Mouse (Mus musculus) liver, embryonic 14.5 days (tissue): ENCODE results near the gene Hagh. TPM values are rescaled to one million over a fixed set of nuclear protein-coding genes. Genes with fewer than 3 reads are reported as not detected.

Experiments used
- ATAC-seq: fragments of 200-750 bp; cut with Nextera tagmentation; 2 replicates; pipeline ENCODE4 v1.8.0; 2017; ENCODE audit warnings: moderate number of reproducible peaks, mild to moderate bottlenecking, moderate library complexity; ENCODE audit not compliant: insufficient read depth
- DNase-seq, 3 experiments: peaks; one replicate each; pipeline ENCODE4 v3.0.0-alpha.2; 2012 to 2013; ENCODE audit warnings: low read depth in 3 of 3, low spot score in 3 of 3
- H3K27ac ChIP-seq: fragments of 300-500 bp; sonication (generic); 2 replicates; pipeline ENCODE4 v1.5.1; 2014; ENCODE audit warnings: moderate library complexity, mild to moderate bottlenecking, control low read depth, inconsistent platforms
- H3K27me3 ChIP-seq: fragments of 300-500 bp; sonication (generic); 2 replicates; pipeline ENCODE4 v1.6.1; 2014; ENCODE audit warnings: mild to moderate bottlenecking, low read length, moderate library complexity; ENCODE audit not compliant: control insufficient read depth, insufficient read depth
- H3K36me3 ChIP-seq: fragments of 300-500 bp; sonication (generic); replicated peaks from 2 replicates; pipeline ENCODE4 v1.6.1; 2014; ENCODE audit warnings: low read depth; ENCODE audit not compliant: control insufficient read depth, insufficient read depth
- H3K4me1 ChIP-seq, 2 experiments: fragments of 200-500 bp in 1 of 2; fragments of 300-500 bp in 1 of 2; sonication (generic) in 1 of 2; replicated peaks; 2 replicates each; pipeline ENCODE4 v1.6.1; 2012 to 2014; ENCODE audit warnings: antibody characterized with exemption in 1 of 2, inconsistent platforms in 1 of 2, low read length in 1 of 2; ENCODE audit not compliant: control insufficient read depth in 2 of 2, insufficient read depth in 2 of 2
- H3K4me2 ChIP-seq: fragments of 300-500 bp; sonication (generic); 2 replicates; pipeline ENCODE4 v1.6.1; 2014; ENCODE audit warnings: low read depth, mild to moderate bottlenecking, control low read depth, moderate library complexity
- H3K4me3 ChIP-seq, 2 experiments: fragments of 200-500 bp in 1 of 2; fragments of 300-500 bp in 1 of 2; sonication (generic) in 1 of 2; 2 replicates each; pipeline ENCODE4 v1.5.1; 2012 to 2014; ENCODE audit warnings: low read depth in 2 of 2, low read length in 2 of 2, mild to moderate bottlenecking in 2 of 2, control low read depth in 1 of 2, inconsistent platforms in 1 of 2, moderate library complexity in 1 of 2; ENCODE audit not compliant: insufficient read depth in 1 of 2
- H3K9ac ChIP-seq: fragments of 300-500 bp; sonication (generic); replicated peaks from 2 replicates; pipeline ENCODE4 v1.6.1; 2014; ENCODE audit warnings: mild to moderate bottlenecking, control low read depth, moderate library complexity
- H3K9me3 ChIP-seq: fragments of 300-500 bp; sonication (generic); 2 replicates; pipeline ENCODE4 v1.6.1; 2016; ENCODE audit warnings: low read length, mixed read lengths; ENCODE audit not compliant: control insufficient read depth
- CTCF ChIP-seq: IDR thresholded peaks from 2 replicates; pipeline ENCODE4 v1.5.1; 2016; ENCODE audit warnings: antibody characterized with exemption, low read depth, control low read depth
- EP300 ChIP-seq: IDR thresholded peaks from 2 replicates; pipeline ENCODE4 v1.6.1; 2016; ENCODE audit warnings: antibody characterized with exemption, low read depth
- WGBS: fragments of 180-500 bp; shearing (Covaris S2); extraction: QIAGEN DNeasy Blood & Tissue Kit; methylation state at CpG from one replicate; pipeline ENCODE4 v1.1.7; 2014; ENCODE audit not compliant: insufficient replicate concordance; 5-methylcytosine and 5-hydroxymethylcytosine counted together
- polyA plus RNA-seq, 2 experiments: library from polyadenylated mRNA; depleted of rRNA in 1 of 2; stranded (reverse) in 1 of 2; unstranded in 1 of 2; fragments of >200 nt; fragmentation: Nextera tagmentation in 1 of 2; extraction: Ambion mirVana in 1 of 2; gene quantifications; 2 replicates each; pipeline versions ENCODE4 v1.2.1 to v1.2.3; 2012 to 2014

Gene Hagh
- polyA plus RNA-seq, 2 experiments: 65.9 to 109 TPM

DNA sequence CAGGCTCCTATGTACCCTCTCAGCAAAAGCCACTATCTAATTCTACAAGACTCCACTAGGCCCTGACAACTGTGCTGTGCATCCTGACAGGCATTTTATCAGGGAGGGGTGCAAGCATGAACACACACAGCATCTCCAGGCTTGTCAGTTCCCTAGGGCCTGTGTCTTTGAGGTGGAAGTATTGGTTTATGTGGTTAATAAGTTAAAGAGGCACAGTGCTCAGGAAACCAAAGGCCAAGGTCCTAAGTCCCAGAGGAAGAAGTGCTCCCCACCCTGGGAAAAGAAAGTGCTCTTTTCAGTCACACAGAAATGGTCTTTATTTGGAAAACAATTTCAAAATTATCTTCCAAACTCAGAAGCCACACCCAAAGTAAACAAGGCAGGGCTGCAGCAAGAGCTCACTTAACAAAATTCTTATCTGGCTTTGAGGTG, 8.7 kb downstream of the Hagh start:
- H3K27me3 ChIP-seq: no peaks in the 10 kb centered on the region
- no peaks in the 10 kb centered on the region for H3K9me3 ChIP-seq
- H3K36me3 ChIP-seq: peaks cover 7% of the 10 kb centered on the region
- H3K4me2 ChIP-seq: peak overlapping the region; percentile 89
- peak overlapping the region; percentile 71 to 83 for H3K4me3 ChIP-seq
- DNase-seq: peak; percentile 71 to 79 (median 77)
- H3K4me1 ChIP-seq: peaks cover 18 to 21% of the 10 kb centered on the region in 2 experiments
- peak overlapping the region; percentile 86 for H3K9ac ChIP-seq
- H3K27ac ChIP-seq: peak overlapping the region; percentile 92
- TF ChIP-seq CTCF: peak; percentile 36; the same call in 1 of the 2 replicates
- peak; percentile 66 for TF ChIP-seq EP300
- ATAC-seq: peak; percentile 50

DNA sequence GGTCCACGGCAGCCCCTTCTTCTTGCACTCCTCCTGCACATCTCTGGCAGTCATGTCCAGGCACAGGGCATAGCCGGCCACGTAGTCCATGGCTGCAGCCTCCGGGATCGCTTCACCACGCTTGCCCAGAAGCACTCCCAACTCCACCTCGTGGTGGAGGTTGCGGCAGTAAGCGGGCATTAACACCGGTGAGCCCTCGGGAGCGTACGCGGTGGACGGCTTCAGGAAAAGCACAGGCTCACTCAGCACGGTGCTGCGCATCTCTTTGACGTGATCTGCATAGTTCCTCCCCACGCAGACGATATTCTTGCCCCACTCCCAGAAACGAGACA, 9.8 kb downstream of the Hagh start:
- peak overlapping the region; percentile 92 for H3K27ac ChIP-seq
- peaks cover 18% of the 10 kb centered on the region for H3K36me3 ChIP-seq
- ATAC-seq: peak; percentile 44
- H3K4me1 ChIP-seq: peaks cover 18 to 21% of the 10 kb centered on the region in 2 experiments
- no peaks in the 10 kb centered on the region for H3K27me3 ChIP-seq
- no peak for DNase-seq
- H3K4me2 ChIP-seq: peak overlapping the region; percentile 89
- H3K4me3 ChIP-seq: peak overlapping the region; percentile 71 to 83
- TF ChIP-seq EP300: no peak
- TF ChIP-seq CTCF: peak; percentile 71
- H3K9ac ChIP-seq: peak overlapping the region; percentile 86
- WGBS: 0% methylated on average over 21 of the region's 21 CpGs
- H3K9me3 ChIP-seq: no peaks in the 10 kb centered on the region

DNA sequence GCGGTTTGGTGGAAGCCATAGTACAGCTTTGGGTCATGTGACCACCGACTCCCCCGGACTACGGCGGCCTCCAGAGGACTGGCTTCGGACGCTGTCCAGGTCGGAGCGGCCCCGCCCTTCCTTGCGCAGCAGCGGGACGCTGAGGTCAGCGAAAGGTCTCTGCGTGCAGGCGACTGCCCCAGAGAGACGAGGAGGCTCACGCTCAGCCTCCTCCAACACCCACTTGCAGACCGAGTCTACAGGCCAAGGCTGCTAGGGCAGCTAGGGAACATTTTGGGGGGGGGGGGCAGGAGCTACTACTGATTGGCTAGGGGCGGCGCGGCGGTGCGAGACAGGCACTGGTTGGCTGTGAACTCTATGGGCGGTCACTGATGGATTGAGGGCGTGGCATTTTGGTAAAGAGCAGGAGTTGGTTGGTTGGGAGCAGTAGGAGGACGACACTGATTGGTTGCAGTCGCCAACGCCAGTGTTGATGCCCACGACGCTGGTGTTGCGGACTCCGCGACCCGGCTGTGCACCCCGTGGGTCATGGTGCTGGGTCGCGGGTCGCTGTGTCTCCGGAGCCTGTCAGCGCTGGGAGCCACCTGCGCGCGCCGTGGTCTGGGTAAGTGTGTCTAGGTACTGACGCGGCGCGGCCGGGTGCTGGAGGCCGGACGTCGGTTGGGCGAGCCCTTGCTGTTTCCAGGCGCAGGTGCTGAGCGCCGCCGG, 10.3 kb downstream of the Hagh start, which contains the start of gene Fahd1:
Gene Fahd1 (minus strand): TSS at position 300 of the 708 bp plus-strand sequence.
- peak within 1 kb of the TSS; percentile 92 for H3K27ac ChIP-seq
- peak; percentile 92 for ATAC-seq
- H3K4me2 ChIP-seq: peak within 1 kb of the TSS; percentile 89
- peak within 1 kb of the TSS; percentile 71 to 83 for H3K4me3 ChIP-seq
- no peaks in the 10 kb centered on the region for H3K27me3 ChIP-seq
- under 1% methylated on average over 58 of the region's 58 CpGs for WGBS
- peak; percentile 98 to 99 (median 98) for DNase-seq
- no peaks in the 10 kb centered on the region for H3K9me3 ChIP-seq
- peaks cover 18 to 21% of the 10 kb centered on the region in 2 experiments for H3K4me1 ChIP-seq
- H3K9ac ChIP-seq: peak within 1 kb of the TSS; percentile 86
- peaks cover 18% of the 10 kb centered on the region for H3K36me3 ChIP-seq
- TF ChIP-seq EP300 (no peak), CTCF (0 out of 2 replicates have a peak, but pooled peaks have one; percentile 36)

DNA sequence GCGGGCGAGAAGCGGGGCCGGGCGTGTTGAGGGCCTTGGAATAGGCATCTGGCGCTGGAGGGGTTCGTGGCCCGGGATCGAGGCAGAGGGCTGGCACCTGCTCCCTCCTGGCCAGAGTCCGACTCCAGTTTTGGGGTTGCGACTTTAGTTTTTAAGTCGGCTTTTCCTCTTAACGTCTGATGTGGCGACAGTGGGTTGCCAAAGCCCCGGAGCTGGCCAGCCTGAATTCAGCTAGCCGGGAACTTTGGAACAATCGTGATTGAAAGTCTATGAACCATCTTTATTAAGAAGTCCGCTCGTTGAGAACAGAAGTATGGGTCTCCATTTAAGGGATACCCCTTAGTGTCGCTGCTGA, 10.8 kb downstream of the Hagh start:
- Histone ChIP-seq H3K9ac (peak overlapping the region; percentile 86), H3K4me3 (peak overlapping the region; percentile 71 to 75), H3K36me3 (peaks cover 18% of the 10 kb centered on the region), H3K9me3 (no peaks in the 10 kb centered on the region), H3K27ac (peak overlapping the region; percentile 63), H3K4me1 (peaks cover 18 to 21% of the 10 kb centered on the region in 2 experiments), H3K4me2 (peak overlapping the region; percentile 89), H3K27me3 (no peaks in the 10 kb centered on the region)
- no peak for TF ChIP-seq CTCF
- no peak for TF ChIP-seq EP300
- DNase-seq: no peak
- WGBS: 1% methylated on average over 20 of the region's 20 CpGs
- no peak for ATAC-seq

DNA sequence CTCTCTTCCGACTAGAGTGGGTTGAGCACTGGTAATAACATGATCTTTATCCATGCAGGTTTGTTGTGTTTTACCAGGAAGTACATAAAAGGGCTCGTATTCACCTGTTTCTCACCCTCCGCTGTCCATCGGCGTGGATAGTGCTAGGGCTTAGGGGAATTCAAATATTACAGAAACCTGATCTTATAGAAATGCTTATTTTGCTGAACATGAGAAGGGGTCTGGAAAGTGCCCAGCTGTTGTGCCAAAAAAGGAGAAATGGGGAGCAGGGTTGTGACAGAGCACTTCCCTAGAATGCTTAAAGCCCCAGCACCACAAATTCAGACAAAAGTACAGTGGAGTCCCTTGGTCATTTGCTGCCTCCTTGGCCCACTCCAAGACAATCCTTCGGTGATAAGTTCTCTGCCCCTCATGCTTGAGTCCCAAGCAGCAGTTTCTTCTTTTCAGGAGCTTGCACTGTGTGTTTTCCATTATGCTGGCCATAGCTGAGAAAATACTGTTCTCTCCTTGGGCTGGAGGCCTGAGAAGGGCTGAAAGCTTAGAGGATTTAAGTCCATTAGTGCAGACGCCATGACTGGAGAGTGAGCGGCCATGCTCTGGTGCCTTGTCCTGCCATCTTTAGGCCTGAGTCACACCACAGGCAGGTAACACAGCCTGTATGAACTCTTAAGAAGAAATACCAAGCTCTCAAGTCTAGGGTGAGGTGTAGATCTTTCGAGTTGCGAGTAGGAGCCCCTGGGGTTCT, 11.6 kb downstream of the Hagh start:
- Histone ChIP-seq H3K9me3 (no peaks in the 10 kb centered on the region), H3K27me3 (no peaks in the 10 kb centered on the region), H3K4me3 (peak overlapping the region; percentile 71 to 75), H3K36me3 (peaks cover 20% of the 10 kb centered on the region), H3K27ac (no peak overlapping the region), H3K4me2 (peak overlapping the region; percentile 89), H3K9ac (peak overlapping the region; percentile 86), H3K4me1 (peaks cover 18 to 21% of the 10 kb centered on the region in 2 experiments)
- ATAC-seq: no peak
- 76% methylated on average over 10 of the region's 10 CpGs for WGBS
- TF ChIP-seq EP300: no peak
- DNase-seq: no peak
